Mouse (Mus musculus): Measurements from ENCODE around the gene Clasp2. TPM values are rescaled to one million over a fixed set of nuclear protein-coding genes. Genes with fewer than 3 reads are reported as not detected.

Clasp2 gene
- polyA plus RNA-seq (2017; shearing (Covaris generic)): 7.6 TPM

DNA sequence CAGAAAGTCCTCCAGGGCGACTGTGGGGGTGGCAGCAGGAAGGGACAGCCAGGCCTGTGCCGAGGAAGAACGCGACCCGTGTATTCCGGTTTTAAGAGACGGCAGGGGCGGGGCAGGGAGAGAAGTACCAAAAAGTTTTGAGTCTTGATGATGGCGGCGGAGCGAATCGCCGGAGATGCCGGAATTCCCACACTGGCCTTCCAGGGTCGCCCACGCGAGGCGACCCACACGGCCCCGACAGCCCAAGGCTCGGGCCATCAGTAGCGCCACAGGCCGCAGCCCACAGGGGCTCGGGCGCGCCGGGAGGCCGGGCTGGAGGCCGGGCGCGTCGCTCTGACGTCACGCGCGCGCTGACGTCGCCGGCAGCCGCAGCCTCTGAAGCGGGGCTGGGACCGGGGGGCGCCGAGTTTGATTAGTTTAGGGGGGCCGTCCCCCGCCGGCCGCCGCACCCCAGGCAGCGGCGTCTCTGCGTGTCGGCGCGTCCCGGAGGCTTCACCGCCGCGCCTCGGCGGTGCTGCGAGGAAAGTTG is at the start of gene Clasp2:
Clasp2 (plus strand) TSS at position 366 of the 529 bp plus-strand sequence.

DNA sequence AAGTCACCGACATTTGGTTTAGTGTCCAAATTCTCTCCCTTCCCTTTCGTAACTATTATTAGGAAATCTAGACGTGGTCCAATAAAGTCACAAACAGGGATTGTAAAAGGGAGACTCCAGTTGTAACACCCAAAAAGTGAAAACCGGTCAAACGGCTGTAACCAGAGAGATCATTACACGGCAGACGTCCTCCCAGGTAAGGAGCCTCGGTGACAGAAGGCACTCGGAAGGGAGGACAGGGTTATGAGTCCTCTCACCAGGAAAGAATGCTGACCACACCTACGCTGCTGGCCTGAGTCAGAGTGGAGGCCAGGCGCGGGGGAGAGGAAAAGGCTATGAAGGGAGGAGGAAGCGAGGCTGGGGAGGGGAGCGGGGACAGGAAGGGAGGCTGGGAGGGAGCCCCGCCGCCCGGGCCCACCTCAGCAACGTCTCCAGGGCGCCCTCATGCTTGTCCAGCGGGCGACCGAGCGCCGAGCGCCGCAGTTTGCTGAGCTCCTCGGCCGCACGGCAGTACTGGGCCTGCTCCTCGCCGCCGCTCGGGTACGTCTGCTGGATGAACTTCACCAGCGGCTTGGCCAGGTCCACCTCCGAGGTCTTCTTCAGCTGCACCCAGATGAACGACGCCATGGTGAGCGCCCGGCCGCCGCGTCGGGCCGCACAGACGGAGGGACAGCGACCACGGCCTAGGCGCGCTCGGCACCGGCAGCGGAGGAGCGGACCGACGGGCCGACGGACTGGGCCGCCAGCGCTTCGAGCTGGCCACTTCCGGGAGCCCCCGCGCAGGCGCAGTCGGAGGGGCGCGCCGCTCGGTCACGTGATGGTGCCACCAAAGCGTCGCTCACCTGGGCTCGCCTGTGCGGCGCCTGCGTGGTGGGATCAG is 33.6 kb upstream of the Clasp2 start, which contains the start of gene Pdcd6ip:
Pdcd6ip (minus strand) TSS at position 779 of the 880 bp plus-strand sequence.

DNA sequence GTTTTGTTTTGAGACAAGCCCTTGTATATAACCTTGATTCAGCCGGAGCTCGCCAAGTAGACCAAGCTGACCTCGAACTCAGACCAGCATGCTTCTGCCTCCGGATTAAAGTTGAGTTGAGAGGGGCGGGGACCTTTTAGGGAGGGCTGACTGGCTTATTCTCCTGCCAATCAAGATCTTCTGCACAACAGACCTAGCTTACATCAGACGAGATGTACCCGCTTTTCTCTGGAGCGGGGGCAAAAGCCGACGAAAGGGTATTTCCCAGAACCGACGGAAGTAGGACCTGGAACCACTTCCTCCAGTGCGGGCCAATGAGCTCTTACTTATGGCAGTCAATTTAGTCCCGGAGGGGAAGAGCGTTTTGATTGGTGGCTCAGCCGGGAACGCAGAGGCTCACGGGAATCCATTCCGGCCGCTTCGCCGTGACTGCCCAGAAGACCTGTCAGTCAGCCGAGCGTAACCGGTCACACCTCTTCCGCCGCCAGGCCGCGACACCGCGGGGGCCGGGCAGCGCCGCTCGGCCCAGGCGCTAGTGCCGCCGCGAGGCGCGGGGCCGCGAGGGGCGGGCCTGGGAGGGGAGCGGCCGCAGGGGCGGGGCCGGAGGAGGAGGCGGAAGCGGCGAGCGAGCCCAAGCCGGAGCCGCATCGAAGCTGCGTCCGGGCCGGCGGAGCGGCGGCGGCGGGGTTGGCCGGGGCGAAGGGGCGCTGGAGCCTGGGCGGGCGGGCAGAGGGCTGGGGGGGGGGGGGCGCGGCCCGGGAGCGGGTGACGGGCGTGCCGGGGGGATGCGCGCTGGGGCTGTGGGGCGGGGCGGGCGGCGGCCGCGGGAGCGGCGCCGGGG is 189.5 kb downstream of the Clasp2 start, which contains the start of gene Ubp1:
Ubp1 (plus strand) TSS at position 401 of the 841 bp plus-strand sequence.

Other genes starting within 250 kb of the Clasp2 start
- 79.7 TPM for gene Pdcd6ip, start 33.2 kb upstream of the Clasp2 start, polyA plus RNA-seq (2017; shearing (Covaris generic))
- gene Ubp1, start 189.5 kb downstream of the Clasp2 start, polyA plus RNA-seq (2017; shearing (Covaris generic)): 12.4 TPM

Data from inflammation-experienced regulatory T-cells, adult 16 weeks (primary cell).